13 mouse cellular contexts compared by ENCODE assay signal in the genomic region with DNA sequence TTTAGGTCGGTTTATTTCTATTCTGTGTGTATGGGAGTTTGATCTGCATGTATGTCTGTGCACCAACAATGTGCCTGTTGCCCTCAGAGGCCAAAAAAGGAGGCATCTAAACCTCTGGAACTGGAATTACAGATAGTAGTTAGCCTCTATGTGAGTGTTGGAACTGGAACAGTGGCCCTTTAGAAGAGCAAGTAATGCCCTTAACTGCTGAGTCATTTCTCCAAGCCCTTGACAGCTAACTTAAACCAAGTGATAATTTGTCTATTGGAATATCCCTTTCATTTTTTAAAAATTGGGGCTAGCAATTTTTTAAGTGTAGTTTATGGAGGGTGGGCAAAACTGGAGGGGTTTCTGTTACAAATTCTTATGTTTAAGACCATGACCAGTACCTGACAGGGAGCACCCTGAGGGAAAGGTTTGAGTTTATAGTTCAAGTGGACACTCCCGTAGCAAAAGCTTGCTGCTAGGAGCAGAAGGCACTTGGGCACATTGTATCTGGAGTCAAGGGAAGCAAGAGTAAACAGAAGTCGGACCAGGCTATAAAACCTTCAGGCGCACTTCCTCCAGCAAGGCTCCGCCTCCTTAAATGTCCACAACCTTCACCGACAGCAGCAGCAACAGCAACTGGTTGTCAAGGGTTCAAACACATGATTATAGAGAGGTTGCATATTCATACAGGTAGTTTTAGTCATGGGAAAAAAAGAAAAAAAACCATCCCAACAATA. TPM values are rescaled to one million over a fixed set of nuclear protein-coding genes. Genes with fewer than 3 reads are reported as not detected.
DNase-seq lines count a peak whose midpoint lies in the region; ATAC-seq and TF ChIP-seq lines count a peak whose summit lies in the region.
"Had no signal": no experiment of that assay in that cellular context is flagged by ENCODE, and none has a peak within 500 bp of the region (broad histone marks: within the 10 kb centered on the region; RNA-seq: fewer than 3 reads in every experiment).

No protein-coding gene starts in this region.

- peak; percentile 14 for DNase-seq in kidney, adult 2 months
- no peak for DNase-seq in CH12.LX (ENCODE audit: extremely low read depth)
- peak; percentile 56 for DNase-seq in c-Kit-positive CD71-positive TER-119-positive erythroid progenitor cells, embryonic 14.5 days (ENCODE audit: low spot score)
- no peak for DNase-seq in liver, postnatal 0 days
- no peak for DNase-seq in urinary bladder, postnatal 4 days (ENCODE audit: low spot score in 2 of 2)
- no peak for DNase-seq in left cerebral cortex, postnatal 4 days
- DNase-seq: B cell, adult 2 months; cerebellum, postnatal 25 days; heart, adult 11 months; heart, postnatal 4 days; kidney, postnatal 14 days had no signal

- TF ChIP-seq POLR2A in kidney, adult 2 months (IDR thresholded peaks at IDR 0.05; ENCODE audit: low read depth, low read length) = no peak
- TF ChIP-seq POLR2A in CH12.LX (IDR thresholded peaks at IDR 0.05; ENCODE audit: low read depth, low read length) = no peak

- no peak for ATAC-seq in kidney, embryonic 14.5 days (ENCODE audit: low FRiP score, low TSS enrichment)
- ATAC-seq in liver, postnatal 0 days = no peak
- no peak for ATAC-seq in neural tube, embryonic 15.5 days (ENCODE audit: low FRiP score)

- H3K36me3 ChIP-seq in kidney, adult 2 months (ENCODE audit: control insufficient read depth, insufficient read depth, low read length) = no peaks in the 10 kb centered on the region
- H3K36me3 ChIP-seq in kidney, embryonic 14.5 days (ENCODE audit: control insufficient read depth, insufficient read depth, low read length) = peaks cover 11% of the 10 kb centered on the region
- peaks cover 32 to 62% of the 10 kb centered on the region in 2 experiments for H3K36me3 ChIP-seq in CH12.LX (replicated peaks in 1 of 2; ENCODE audit: control insufficient read depth in 1 of 2, insufficient read depth in 1 of 2, low read length in 1 of 2)
- peaks cover 15% of the 10 kb centered on the region for H3K36me3 ChIP-seq in liver, postnatal 0 days (replicated peaks; ENCODE audit: insufficient read depth, low read length)
- H3K36me3 ChIP-seq in neural tube, embryonic 15.5 days = peaks cover 6% of the 10 kb centered on the region

- H3K27me3 ChIP-seq in kidney, adult 2 months (replicated peaks; ENCODE audit: control insufficient read depth, insufficient read depth, low read length) = no peaks in the 10 kb centered on the region
- no peaks in the 10 kb centered on the region for H3K27me3 ChIP-seq in kidney, embryonic 14.5 days (ENCODE audit: control insufficient read depth, insufficient read depth, low read length)
- no peaks in the 10 kb centered on the region for H3K27me3 ChIP-seq in CH12.LX (replicated peaks)
- H3K27me3 ChIP-seq in liver, postnatal 0 days (ENCODE audit: insufficient read depth, low read length) = no peaks in the 10 kb centered on the region
- no peaks in the 10 kb centered on the region for H3K27me3 ChIP-seq in neural tube, embryonic 15.5 days (replicated peaks)

- H3K9me3 ChIP-seq in kidney, embryonic 14.5 days (ENCODE audit: control insufficient read depth, low read length) = no peaks in the 10 kb centered on the region
- peaks cover 10% of the 10 kb centered on the region for H3K9me3 ChIP-seq in CH12.LX (replicated peaks; ENCODE audit: low read length)
- H3K9me3 ChIP-seq in liver, postnatal 0 days (ENCODE audit: low read length) = no peaks in the 10 kb centered on the region
- no peaks in the 10 kb centered on the region for H3K9me3 ChIP-seq in neural tube, embryonic 15.5 days (replicated peaks)

- no peak overlapping the region for H3K27ac ChIP-seq in kidney, adult 2 months (ENCODE audit: insufficient read depth, low read depth, low read length)
- H3K27ac ChIP-seq in kidney, embryonic 14.5 days (ENCODE audit: low read depth, low read length) = no peak overlapping the region
- H3K27ac ChIP-seq in CH12.LX (ENCODE audit: insufficient read depth, low read depth) = peak overlapping the region; percentile 8; the same call in 1 of the 2 replicates
- H3K27ac ChIP-seq in liver, postnatal 0 days (ENCODE audit: low read depth) = peak overlapping the region; percentile 96
- H3K27ac ChIP-seq in neural tube, embryonic 15.5 days (replicated peaks) = no peak overlapping the region

- dilution Hi-C loops in CH12.LX (cut with MboI; ENCODE audit: extremely low pct_ligation_motif_present, extremely low pct_unique_long_range_greater_than_20kb, low sequenced_read_pairs) = no loop called here

- no peaks in the 10 kb centered on the region; the same call in 1 of the 2 replicates for H3K4me1 ChIP-seq in kidney, adult 2 months (ENCODE audit: control insufficient read depth, insufficient read depth, low read length)
- peaks cover 16% of the 10 kb centered on the region for H3K4me1 ChIP-seq in kidney, embryonic 14.5 days (ENCODE audit: control insufficient read depth, insufficient read depth, low read length)
- H3K4me1 ChIP-seq in CH12.LX (ENCODE audit: control insufficient read depth in 1 of 2, insufficient read depth in 2 of 2) = peaks cover 7 to 43% of the 10 kb centered on the region in 2 experiments; a peak in 3 of 4 replicates
- peaks cover 46% of the 10 kb centered on the region for H3K4me1 ChIP-seq in liver, postnatal 0 days (ENCODE audit: insufficient read depth)
- peaks cover 11% of the 10 kb centered on the region for H3K4me1 ChIP-seq in neural tube, embryonic 15.5 days

- no peak for TF ChIP-seq EP300 in CH12.LX (IDR thresholded peaks at IDR 0.05; ENCODE audit: low read length)
- no peak for TF ChIP-seq EP300 in liver, postnatal 0 days (IDR thresholded peaks at IDR 0.05; ENCODE audit: low read depth)

- intact Hi-C loops in left cerebral cortex, postnatal 4 days (cut with DNase I) = no loop called here

- H3K4me3 ChIP-seq in kidney, adult 2 months (ENCODE audit: insufficient read depth, low read depth, low read length) = no peak overlapping the region
- no peak overlapping the region for H3K4me3 ChIP-seq in kidney, embryonic 14.5 days (ENCODE audit: low read length)
- no peak overlapping the region for H3K4me3 ChIP-seq in CH12.LX (replicated peaks in 1 of 3; ENCODE audit: low read depth in 2 of 3, low read length in 2 of 3, poor library complexity in 1 of 3)
- no peak overlapping the region for H3K4me3 ChIP-seq in liver, postnatal 0 days (ENCODE audit: low read depth, low read length)
- H3K4me3 ChIP-seq in neural tube, embryonic 15.5 days (replicated peaks) = no peak overlapping the region

- peaks cover 33% of the 10 kb centered on the region for H3K79me2 ChIP-seq in CH12.LX (replicated peaks; ENCODE audit: control insufficient read depth, extremely low read depth, insufficient read depth, poor library complexity, severe bottlenecking)

- in situ Hi-C loops in CH12.LX (cut with MboI; ENCODE audit: low pct_ligation_motif_present, low pct_unique_long_range_greater_than_20kb, low sequenced_read_pairs) = no loop called here

- no peak for TF ChIP-seq RAD21 in CH12.LX (IDR thresholded peaks at IDR 0.05; ENCODE audit: low read depth, low read length)

- H3K4me2 ChIP-seq in kidney, embryonic 14.5 days (replicated peaks; ENCODE audit: low read depth, low read length) = no peak overlapping the region; the same call in 1 of the 2 replicates
- H3K4me2 ChIP-seq in CH12.LX (ENCODE audit: insufficient read depth, low read depth, poor library complexity, severe bottlenecking) = peak overlapping the region; percentile 88
- peak overlapping the region; percentile 98 for H3K4me2 ChIP-seq in liver, postnatal 0 days (ENCODE audit: low read depth, low read length)
- H3K4me2 ChIP-seq in neural tube, embryonic 15.5 days = no peak overlapping the region

- no peak for TF ChIP-seq CTCF in kidney, adult 2 months (conservative IDR thresholded peaks at IDR 0.05; ENCODE audit: insufficient read depth, insufficient read length, low read depth, low read length)
- TF ChIP-seq CTCF in CH12.LX (conservative IDR thresholded peaks at IDR 0.05 in 1 of 2, IDR thresholded peaks at IDR 0.05 in 1 of 2; ENCODE audit: low read depth in 2 of 2, low read length in 2 of 2) = no peak
- no peak for TF ChIP-seq CTCF in liver, postnatal 0 days (IDR thresholded peaks at IDR 0.05; ENCODE audit: low read depth)

- 62% methylated on average over 6 of the region's 6 CpGs for WGBS in kidney, adult 2 months
- 37% methylated on average over 6 of the region's 6 CpGs for WGBS in kidney, embryonic 14.5 days
- WGBS in liver, postnatal 0 days (ENCODE audit: insufficient replicate concordance) = 34% methylated on average over 6 of the region's 6 CpGs
- WGBS in neural tube, embryonic 15.5 days = 60% methylated on average over 6 of the region's 6 CpGs

- H3K9ac ChIP-seq in kidney, embryonic 14.5 days (ENCODE audit: low read depth, low read length) = no peak overlapping the region
- H3K9ac ChIP-seq in CH12.LX (ENCODE audit: insufficient read depth, low read depth) = peak overlapping the region; percentile 83
- no peak overlapping the region for H3K9ac ChIP-seq in liver, postnatal 0 days (replicated peaks)
- no peak overlapping the region for H3K9ac ChIP-seq in neural tube, embryonic 15.5 days (replicated peaks)

TF ChIP-seq in CH12.LX, 34 proteins besides CTCF, POLR2A, EP300 and RAD21:
- TF ChIP-seq RCOR1 (conservative IDR thresholded peaks at IDR 0.05; ENCODE audit: low read depth, low read length) = no peak
- no peak for TF ChIP-seq NELFE (IDR thresholded peaks at IDR 0.05; ENCODE audit: low read depth, low read length)
- peak; percentile 39; the same call in 1 of the 2 replicates for TF ChIP-seq MAFK (IDR thresholded peaks at IDR 0.05; ENCODE audit: insufficient replicate concordance, low read length)
- no peak for TF ChIP-seq MXI1 (IDR thresholded peaks at IDR 0.05; ENCODE audit: low read depth, low read length)
- no peak for TF ChIP-seq USF2 (conservative IDR thresholded peaks at IDR 0.05; ENCODE audit: low read depth, low read length)
- TF ChIP-seq BHLHE40 (IDR thresholded peaks at IDR 0.05; ENCODE audit: low read depth, low read length) = no peak
- no peak for TF ChIP-seq JUND (conservative IDR thresholded peaks at IDR 0.05; ENCODE audit: low read depth, low read length)

RNA-seq across cellular contexts. Expression of gene Mthfd1l, which starts 3.1 kb away (rescaled TPM):
- 0.31 and 0.77 TPM in 2 replicates for polyA plus RNA-seq in kidney, adult 2 months (2012; rRNA removed)
- 12.8 and 20.2 TPM in 2 replicates for polyA plus RNA-seq in kidney, embryonic 14.5 days (2014; fragmentation: Nextera tagmentation; extraction: Ambion mirVana)
- total RNA-seq in CH12.LX (2012; rRNA removed) = 66.1 and 84.0 TPM in 2 replicates
- 85.6 and 90.3 TPM in 2 replicates for total RNA-seq in CH12.LX (2014; rRNA removed)
- 94.8 and 97.7 TPM in 2 replicates for polyA plus RNA-seq in CH12.LX (2012; ENCODE audit: insufficient read length, low read depth)
- polyA plus RNA-seq in liver, postnatal 0 days (2015; fragmentation: Nextera tagmentation; extraction: Ambion mirVana) = 7.2 and 8.4 TPM in 2 replicates
- polyA plus RNA-seq in neural tube, embryonic 15.5 days (2015; fragmentation: Nextera tagmentation; extraction: Ambion mirVana) = 6.7 and 9.9 TPM in 2 replicates
- 10 to 100 TPM; 10.9 to 11.2 TPM for total RNA-seq in left cerebral cortex, postnatal 4 days (2021)

Comparison
In these comparisons a context has a peak if more than half of its experiments do, and no peak if none do; other contexts are left out.
1. DNase-seq: peak in kidney, adult 2 months (single experiment) and c-Kit-positive CD71-positive TER-119-positive erythroid progenitor cells, embryonic 14.5 days (single experiment); none in CH12.LX (single experiment), liver, postnatal 0 days (single experiment), urinary bladder, postnatal 4 days (0 of 2) and left cerebral cortex, postnatal 4 days (single experiment).
2. H3K27ac ChIP-seq: peak in CH12.LX (single experiment) and liver, postnatal 0 days (single experiment); none in kidney, adult 2 months (single experiment), kidney, embryonic 14.5 days (single experiment) and neural tube, embryonic 15.5 days (single experiment).
3. H3K4me2 ChIP-seq: peak in CH12.LX (single experiment) and liver, postnatal 0 days (single experiment); none in kidney, embryonic 14.5 days (single experiment) and neural tube, embryonic 15.5 days (single experiment).